Mouse (Mus musculus) thymus, adult 2 months (tissue): ENCODE measurements around the gene Stk4. TPM values are rescaled to one million over a fixed set of nuclear protein-coding genes. Genes with fewer than 3 reads are reported as not detected.
A peak's percentile ranks its signal among the peaks of the same experiment; 100 is the strongest.

ENCODE experiments used
- DNase-seq: peaks from one replicate; pipeline ENCODE4 v3.0.0; 2021
- H3K27ac ChIP-seq: fragments of 200-500 bp; 2 replicates; pipeline ENCODE4 v1.5.1; 2012; ENCODE audit warnings: low read length, control low read depth; ENCODE audit not compliant: control insufficient read depth, insufficient read depth
- H3K27me3 ChIP-seq: fragments of 200-500 bp; 2 replicates; pipeline ENCODE4 v1.6.1; 2012; ENCODE audit warnings: mild to moderate bottlenecking, low read length, moderate library complexity, mixed read lengths; ENCODE audit not compliant: control insufficient read depth, insufficient read depth
- H3K36me3 ChIP-seq: fragments of 200-500 bp; 2 replicates; pipeline ENCODE4 v1.6.1; 2012; ENCODE audit warnings: mild to moderate bottlenecking, low read length, moderate library complexity; ENCODE audit not compliant: control insufficient read depth, insufficient read depth
- H3K4me1 ChIP-seq: fragments of 200-500 bp; replicated peaks from 2 replicates; pipeline ENCODE4 v1.6.1; 2012; ENCODE audit warnings: low read length; ENCODE audit not compliant: control insufficient read depth, insufficient read depth
- H3K4me3 ChIP-seq: fragments of 200-500 bp; 2 replicates; pipeline ENCODE4 v1.5.1; 2012; ENCODE audit warnings: mild to moderate bottlenecking, low read length, control low read depth, moderate library complexity; ENCODE audit not compliant: control insufficient read depth, insufficient read depth
- CTCF ChIP-seq: fragments of 200-500 bp; IDR thresholded peaks from 2 replicates; pipeline ENCODE4 v1.5.1; 2012; ENCODE audit warnings: mild to moderate bottlenecking, control low read depth, low read length, moderate library complexity, borderline replicate concordance; ENCODE audit not compliant: control insufficient read depth, poor library complexity, insufficient read depth; ENCODE audit errors: extremely low read depth
- POLR2A ChIP-seq: fragments of 200-500 bp; IDR thresholded peaks from 2 replicates; pipeline ENCODE4 v1.6.1; 2012; ENCODE audit warnings: mild to moderate bottlenecking, low read length, control low read depth, moderate library complexity; ENCODE audit not compliant: control insufficient read depth, poor library complexity, insufficient read depth; ENCODE audit errors: extremely low read depth
- WGBS: fragments of 180-500 bp; shearing (Covaris S2); methylation state at CpG from one replicate; pipeline ENCODE4 v1.1.7; 2018; 5-methylcytosine and 5-hydroxymethylcytosine counted together
- polyA plus RNA-seq: library from polyadenylated mRNA; depleted of rRNA; stranded (reverse); fragments of >200 nt; gene quantifications from 2 replicates; pipeline ENCODE4 v1.2.3, GENCODE M21; 2012; rRNA removed

Stk4 gene
- 85.1 and 90.1 TPM in 2 replicates for polyA plus RNA-seq

GRCm38 (mm10) chr2:164070142-164070764, at the start of gene Stk4:
TSS of gene Stk4 (plus strand) at chr2:164070322.
- TF ChIP-seq CTCF (peak; percentile 29; the same call in 1 of the 2 replicates), POLR2A (0 out of 2 replicates have a peak, but pooled peaks have one; percentile 30)
- H3K27ac ChIP-seq, result peak within 1 kb of the TSS; percentile 13
- no peaks in the 10 kb centered on the region for H3K27me3 ChIP-seq
- peak within 1 kb of the TSS; percentile 64 for H3K4me3 ChIP-seq
- peak; percentile 55 for DNase-seq
- under 1% methylated on average over 45 of the region's 45 CpGs for WGBS
- peaks cover 10% of the 10 kb centered on the region; the same call in 1 of the 2 replicates for H3K4me1 ChIP-seq
- peaks cover 13% of the 10 kb centered on the region for H3K36me3 ChIP-seq

- TF ChIP-seq CTCF (no peak), POLR2A (no peak)
- DNase-seq, result no peak
- H3K27ac ChIP-seq, result no peak overlapping the region
- 70% methylated on average over 2 of the region's 2 CpGs for WGBS
- H3K36me3 ChIP-seq, result peaks cover 22% of the 10 kb centered on the region
- H3K4me1 ChIP-seq, result no peaks in the 10 kb centered on the region
- H3K27me3 ChIP-seq, result no peaks in the 10 kb centered on the region
- H3K4me3 ChIP-seq, result no peak overlapping the region
These were observed 48.0 kb upstream of the Stk4 start for GRCm38 (mm10) chr2:164022104-164022503.

GRCm38 (mm10) chr2:164025150-164025549, 45.0 kb upstream of the Stk4 start, which contains the start of gene Pabpc1l:
TSS of gene Pabpc1l (plus strand) at chr2:164025450.
- H3K27me3 ChIP-seq, result no peaks in the 10 kb centered on the region
- WGBS, result 89% methylated on average over 16 of the region's 16 CpGs
- TF ChIP-seq POLR2A, result no peak
- TF ChIP-seq CTCF, result no peak

GRCm38 (mm10) chr2:164031147-164031546, 39.0 kb upstream of the Stk4 start:
- Histone ChIP-seq H3K27me3 (no peaks in the 10 kb centered on the region), H3K36me3 (no peaks in the 10 kb centered on the region), H3K27ac (no peak overlapping the region), H3K4me3 (no peak overlapping the region), H3K4me1 (no peaks in the 10 kb centered on the region)
- TF ChIP-seq CTCF, result no peak
- no peak for TF ChIP-seq POLR2A
- WGBS, result 79% methylated on average over 10 of the region's 10 CpGs
- no peak for DNase-seq

More at GRCm38 (mm10) chr2:164025150-164025549, 45.0 kb upstream of the Stk4 start, which contains the start of gene Pabpc1l:
- Histone ChIP-seq H3K4me3 (no peak within 1 kb of the TSS), H3K36me3 (no peaks in the 10 kb centered on the region; the same call in 1 of the 2 replicates), H3K4me1 (no peaks in the 10 kb centered on the region), H3K27ac (no peak within 1 kb of the TSS)
- DNase-seq, result no peak

- Histone ChIP-seq H3K36me3 (no peaks in the 10 kb centered on the region), H3K4me1 (no peaks in the 10 kb centered on the region), H3K27me3 (no peaks in the 10 kb centered on the region), H3K4me3 (no peak overlapping the region), H3K27ac (no peak overlapping the region)
- 90% methylated on average over 3 of the region's 3 CpGs for WGBS
- no peak for DNase-seq
- TF ChIP-seq CTCF (no peak), POLR2A (no peak)
These were observed 37.1 kb upstream of the Stk4 start for GRCm38 (mm10) chr2:164032973-164033372.

- peak; percentile 46 for DNase-seq
- no peaks in the 10 kb centered on the region for H3K36me3 ChIP-seq
- H3K27me3 ChIP-seq, result no peaks in the 10 kb centered on the region
- TF ChIP-seq CTCF, result 0 out of 2 replicates have a peak, but pooled peaks have one; percentile 32
- no peak for TF ChIP-seq POLR2A
- H3K27ac ChIP-seq, result no peak overlapping the region
- no peaks in the 10 kb centered on the region for H3K4me1 ChIP-seq
- 54% methylated on average over 10 of the region's 10 CpGs for WGBS
- H3K4me3 ChIP-seq, result no peak overlapping the region
These were observed 33.6 kb upstream of the Stk4 start for GRCm38 (mm10) chr2:164036520-164037019.
